Mouse (Mus musculus) neural tube, embryonic 11.5 days (tissue): ENCODE measurements around the gene Pa2g4. TPM values are rescaled to one million over a fixed set of nuclear protein-coding genes. Genes with fewer than 3 reads are reported as not detected.
A peak's percentile ranks its signal among the peaks of the same experiment; 100 is the strongest.

Source experiments
- ATAC-seq: fragments of 200-750 bp; cut with Nextera tagmentation; 2 replicates; pipeline ENCODE4 v1.8.0; 2017; ENCODE audit warnings: moderate number of reproducible peaks, mild to moderate bottlenecking, moderate TSS enrichment, moderate library complexity; ENCODE audit not compliant: insufficient read depth, low FRiP score, low TSS enrichment
- DNase-seq: peaks from one replicate; pipeline ENCODE4 v3.0.0-alpha.2; 2015; ENCODE audit warnings: low spot score
- H3K27ac ChIP-seq: fragments of 300-500 bp; sonication (generic); 2 replicates; pipeline ENCODE4 v1.5.1; 2014; ENCODE audit warnings: low read depth, mild to moderate bottlenecking, low read length
- H3K27me3 ChIP-seq: fragments of 300-500 bp; sonication (generic); 2 replicates; pipeline ENCODE4 v1.6.1; 2014; ENCODE audit warnings: mild to moderate bottlenecking, low read length, mixed read lengths; ENCODE audit not compliant: control insufficient read depth, insufficient read depth
- H3K36me3 ChIP-seq: fragments of 300-500 bp; sonication (generic); 2 replicates; pipeline ENCODE4 v1.6.1; 2014; ENCODE audit warnings: mild to moderate bottlenecking, low read length, moderate library complexity, mixed read lengths; ENCODE audit not compliant: control insufficient read depth, insufficient read depth
- H3K4me1 ChIP-seq: fragments of 300-500 bp; sonication (generic); 2 replicates; pipeline ENCODE4 v1.6.1; 2014; ENCODE audit warnings: low read length, mixed read lengths; ENCODE audit not compliant: control insufficient read depth, insufficient read depth
- H3K4me2 ChIP-seq: fragments of 300-500 bp; sonication (generic); 2 replicates; pipeline ENCODE4 v1.6.1; 2014; ENCODE audit warnings: low read depth, mild to moderate bottlenecking, moderate library complexity
- H3K4me3 ChIP-seq: fragments of 300-500 bp; sonication (generic); 2 replicates; pipeline ENCODE4 v1.5.1; 2014; ENCODE audit warnings: low read depth, low read length
- H3K9ac ChIP-seq: fragments of 300-500 bp; sonication (generic); 2 replicates; pipeline ENCODE4 v1.6.1; 2014; ENCODE audit warnings: mild to moderate bottlenecking, low read length
- H3K9me3 ChIP-seq: fragments of 300-500 bp; sonication (generic); 2 replicates; pipeline ENCODE4 v1.6.1; 2016; ENCODE audit warnings: low read length; ENCODE audit not compliant: control insufficient read depth
- WGBS: fragments of 180-500 bp; shearing (Covaris S2); extraction: QIAGEN DNeasy Blood & Tissue Kit; methylation state at CpG from one replicate; pipeline ENCODE4 v1.1.7; 2014; 5-methylcytosine and 5-hydroxymethylcytosine counted together
- polyA plus RNA-seq: library from polyadenylated mRNA; unstranded; fragments of >200 nt; fragmentation: Nextera tagmentation; extraction: Ambion mirVana; gene quantifications from 2 replicates; pipeline ENCODE4 v1.2.1, GENCODE M21; 2014

Pa2g4 gene
- polyA plus RNA-seq, 1 experiment from 2014 or later: 251 TPM

- ATAC-seq (no peak), DNase-seq (no peak)
- H3K4me2 ChIP-seq: peak overlapping the region; percentile 15; the same call in 1 of the 2 replicates
- H3K36me3 ChIP-seq: no peaks in the 10 kb centered on the region
- H3K4me3 ChIP-seq: no peak overlapping the region
- H3K27ac ChIP-seq: no peak overlapping the region
- H3K4me1 ChIP-seq: no peaks in the 10 kb centered on the region
- 55% methylated on average over 4 of the region's 4 CpGs for WGBS
- no peaks in the 10 kb centered on the region for H3K9me3 ChIP-seq
- H3K9ac ChIP-seq: no peak overlapping the region
- peaks cover 28% of the 10 kb centered on the region for H3K27me3 ChIP-seq
Measured at GRCm38 (mm10) chr10:128587120-128587519, 21.3 kb upstream of the Pa2g4 start.

- DNase-seq (no peak), ATAC-seq (no peak)
- no peak overlapping the region for H3K9ac ChIP-seq
- no peaks in the 10 kb centered on the region for H3K36me3 ChIP-seq
- H3K4me3 ChIP-seq: no peak overlapping the region
- 0 out of 2 replicates have a peak overlapping the region, but pooled peaks have one; percentile 3 for H3K4me2 ChIP-seq
- peaks cover 28% of the 10 kb centered on the region for H3K27me3 ChIP-seq
- 13% methylated on average over 1 of the region's 1 CpGs for WGBS
- no peaks in the 10 kb centered on the region for H3K4me1 ChIP-seq
- H3K27ac ChIP-seq: no peak overlapping the region
- H3K9me3 ChIP-seq: no peaks in the 10 kb centered on the region
Measured at GRCm38 (mm10) chr10:128586546-128586945, 20.8 kb upstream of the Pa2g4 start.

GRCm38 (mm10) chr10:128584386-128584785 lies 18.6 kb upstream of the Pa2g4 start:
- 6% methylated on average over 4 of the region's 4 CpGs for WGBS
- H3K27me3 ChIP-seq: peaks cover 25% of the 10 kb centered on the region
- no peak overlapping the region for H3K27ac ChIP-seq
- no peak for DNase-seq
- H3K9ac ChIP-seq: no peak overlapping the region
- ATAC-seq: no peak
- H3K9me3 ChIP-seq: no peaks in the 10 kb centered on the region
- H3K4me2 ChIP-seq: no peak overlapping the region
- no peak overlapping the region for H3K4me3 ChIP-seq
- H3K36me3 ChIP-seq: no peaks in the 10 kb centered on the region
- H3K4me1 ChIP-seq: no peaks in the 10 kb centered on the region

DNA sequence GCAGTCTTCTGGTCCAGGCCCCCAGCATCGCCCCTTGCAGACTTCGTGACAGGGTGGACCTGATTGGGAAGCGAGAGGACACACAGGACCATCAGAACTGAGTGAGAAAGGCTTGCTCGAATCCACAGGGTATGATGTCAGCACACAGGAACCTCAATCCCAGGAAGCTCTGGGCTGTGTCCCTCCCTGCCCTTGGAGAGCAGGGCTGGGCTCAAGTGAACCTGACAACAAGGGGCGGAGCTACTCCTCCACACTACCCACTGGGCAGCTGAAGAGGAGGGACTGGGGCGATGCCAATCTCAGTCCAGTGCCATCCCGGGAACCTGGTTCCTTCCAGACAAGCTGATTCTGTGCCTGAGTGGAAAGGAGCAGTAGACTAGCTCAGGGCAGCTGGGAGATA lies 17.9 kb upstream of the Pa2g4 start:
- Histone ChIP-seq H3K4me2 (no peak overlapping the region), H3K4me1 (no peaks in the 10 kb centered on the region), H3K27me3 (peaks cover 17% of the 10 kb centered on the region), H3K9me3 (no peaks in the 10 kb centered on the region), H3K36me3 (no peaks in the 10 kb centered on the region), H3K4me3 (no peak overlapping the region), H3K27ac (no peak overlapping the region), H3K9ac (no peak overlapping the region)
- ATAC-seq (no peak), DNase-seq (no peak)
- 25% methylated on average over 7 of the region's 7 CpGs for WGBS

GRCm38 (mm10) chr10:128579731-128580130 lies 13.9 kb upstream of the Pa2g4 start:
- DNase-seq (no peak), ATAC-seq (no peak)
- Histone ChIP-seq H3K9ac (no peak overlapping the region), H3K4me3 (no peak overlapping the region), H3K9me3 (no peaks in the 10 kb centered on the region), H3K27ac (no peak overlapping the region), H3K4me1 (no peaks in the 10 kb centered on the region), H3K36me3 (no peaks in the 10 kb centered on the region), H3K4me2 (no peak overlapping the region), H3K27me3 (peaks cover 3% of the 10 kb centered on the region; the same call in 1 of the 2 replicates)
- 91% methylated on average over 4 of the region's 4 CpGs for WGBS

- WGBS: 82% methylated on average over 3 of the region's 3 CpGs
- H3K4me3 ChIP-seq: no peak overlapping the region
- no peaks in the 10 kb centered on the region for H3K9me3 ChIP-seq
- DNase-seq (no peak), ATAC-seq (no peak)
- no peak overlapping the region for H3K27ac ChIP-seq
- no peak overlapping the region for H3K4me2 ChIP-seq
- H3K36me3 ChIP-seq: no peaks in the 10 kb centered on the region
- H3K9ac ChIP-seq: no peak overlapping the region
- H3K27me3 ChIP-seq: peaks cover 3% of the 10 kb centered on the region; the same call in 1 of the 2 replicates
- no peaks in the 10 kb centered on the region for H3K4me1 ChIP-seq
Measured at GRCm38 (mm10) chr10:128579298-128579697, 13.5 kb upstream of the Pa2g4 start.

- no peaks in the 10 kb centered on the region for H3K36me3 ChIP-seq
- no peaks in the 10 kb centered on the region for H3K9me3 ChIP-seq
- no peaks in the 10 kb centered on the region for H3K27me3 ChIP-seq
- no peaks in the 10 kb centered on the region for H3K4me1 ChIP-seq
- no peak overlapping the region for H3K9ac ChIP-seq
- H3K4me3 ChIP-seq: no peak overlapping the region
- ATAC-seq (no peak), DNase-seq (no peak)
- H3K4me2 ChIP-seq: no peak overlapping the region
- WGBS: 81% methylated on average over 11 of the region's 11 CpGs
- no peak overlapping the region for H3K27ac ChIP-seq
Measured at GRCm38 (mm10) chr10:128578330-128578729, 12.5 kb upstream of the Pa2g4 start.

DNA sequence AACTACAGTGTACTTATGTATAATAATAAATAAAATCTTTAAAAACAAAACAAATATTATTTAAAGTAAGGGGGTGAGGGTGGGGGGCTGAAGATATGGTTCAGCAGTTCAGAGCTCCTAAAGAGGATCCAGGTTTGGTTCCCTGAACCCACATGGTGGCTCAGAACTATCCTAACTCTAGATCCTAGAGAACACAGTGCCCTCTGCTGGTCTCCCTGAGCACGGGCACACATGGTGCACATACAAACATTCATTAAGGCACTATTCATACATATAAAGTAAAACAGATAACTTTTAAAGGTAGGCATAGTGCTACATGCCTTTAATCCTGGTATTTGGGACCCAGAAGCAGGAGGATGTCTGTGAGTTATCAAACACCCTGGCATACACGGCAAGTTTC lies 9.3 kb upstream of the Pa2g4 start:
- ATAC-seq: no peak
- Histone ChIP-seq H3K27ac (no peak overlapping the region), H3K4me3 (no peak overlapping the region), H3K27me3 (no peaks in the 10 kb centered on the region), H3K4me1 (no peaks in the 10 kb centered on the region), H3K4me2 (no peak overlapping the region), H3K36me3 (no peaks in the 10 kb centered on the region), H3K9me3 (no peaks in the 10 kb centered on the region), H3K9ac (no peak overlapping the region)
- no peak for DNase-seq
- 91% methylated on average over 2 of the region's 2 CpGs for WGBS

DNA sequence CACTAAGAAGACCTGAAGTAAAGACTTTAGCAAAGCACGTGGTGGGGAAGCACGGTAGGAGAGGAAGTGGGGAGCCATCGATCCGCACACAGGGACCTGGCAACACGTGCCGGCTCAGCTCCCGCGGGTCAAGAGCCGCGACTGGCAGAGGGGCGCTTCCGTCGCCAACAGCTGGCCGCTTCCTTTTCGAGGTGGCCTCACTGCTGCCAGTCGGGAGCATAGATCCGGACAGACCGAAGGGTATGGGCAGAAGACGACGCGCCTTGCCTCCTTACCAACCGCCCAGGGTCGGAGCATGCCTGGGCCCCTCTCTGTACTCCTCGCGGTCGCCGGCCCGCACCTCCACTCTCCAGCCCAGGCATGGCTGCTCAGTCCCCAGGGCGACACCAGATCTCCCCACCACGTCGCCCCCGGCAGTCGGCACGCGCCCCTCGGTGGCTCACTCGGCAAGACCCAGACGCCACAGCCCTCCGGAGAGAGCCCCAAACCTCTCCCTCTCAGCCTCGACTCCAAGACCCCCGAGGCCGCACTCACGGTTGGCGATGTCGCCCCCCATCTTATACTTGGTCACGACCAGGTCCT lies 490 bp downstream of the Pa2g4 start:
- H3K27ac ChIP-seq: peak overlapping the region; percentile 83
- peak overlapping the region; percentile 92 for H3K4me2 ChIP-seq
- H3K4me1 ChIP-seq: peaks cover 8% of the 10 kb centered on the region; the same call in 1 of the 2 replicates
- H3K36me3 ChIP-seq: peaks cover 10% of the 10 kb centered on the region
- no peaks in the 10 kb centered on the region for H3K27me3 ChIP-seq
- no peaks in the 10 kb centered on the region for H3K9me3 ChIP-seq
- H3K4me3 ChIP-seq: peak overlapping the region; percentile 89
- peak; percentile 53; the same call in 1 of the 2 replicates for ATAC-seq
- H3K9ac ChIP-seq: peak overlapping the region; percentile 94
- peak; percentile 33 for DNase-seq
- WGBS: under 1% methylated on average over 46 of the region's 46 CpGs
